In genomic region chr9:75315238-75315637, GRCm38 (mm10) we compare ENCODE assay signal across 10 mouse cellular contexts. TPM values are rescaled to one million over a fixed set of nuclear protein-coding genes. Genes with fewer than 3 reads are reported as not detected.
DNase-seq lines count a peak whose midpoint lies in the region; ATAC-seq and TF ChIP-seq lines count a peak whose summit lies in the region.
"Had no signal": no experiment of that assay in that cellular context is flagged by ENCODE, and none has a peak within 500 bp of the region (broad histone marks: within the 10 kb centered on the region; RNA-seq: fewer than 3 reads in every experiment).

No protein-coding gene starts in this region.

- H3K9ac ChIP-seq in forebrain, embryonic 11.5 days (ENCODE audit: low read length): no peak overlapping the region; the same call in 1 of the 2 replicates
- no peak overlapping the region for H3K9ac ChIP-seq in intestine, embryonic 15.5 days
- H3K9ac ChIP-seq in neural tube, embryonic 14.5 days (replicated peaks; ENCODE audit: low read depth, low read length): peak overlapping the region; percentile 61; the same call in 1 of the 2 replicates

- H3K4me3 ChIP-seq in layer of hippocampus, adult 2 months: peak overlapping the region; percentile 93
- H3K4me3 ChIP-seq in forebrain, embryonic 11.5 days (ENCODE audit: low read depth, low read length): peak overlapping the region; percentile 71; the same call in 1 of the 2 replicates
- peak overlapping the region; percentile 75; the same call in 1 of the 2 replicates for H3K4me3 ChIP-seq in intestine, embryonic 15.5 days (replicated peaks)
- peak overlapping the region; percentile 48 for H3K4me3 ChIP-seq in neural tube, embryonic 14.5 days (ENCODE audit: low read depth, low read length)

- no peaks in the 10 kb centered on the region for H3K36me3 ChIP-seq in forebrain, embryonic 11.5 days (ENCODE audit: control insufficient read depth, insufficient read depth, low read length)
- no peaks in the 10 kb centered on the region for H3K36me3 ChIP-seq in intestine, embryonic 15.5 days
- H3K36me3 ChIP-seq in neural tube, embryonic 14.5 days (ENCODE audit: control insufficient read depth, insufficient read depth, low read length): no peaks in the 10 kb centered on the region

- DNase-seq in layer of hippocampus, adult 2 months (ENCODE audit: low spot score in 2 of 2): no peak
- no peak for DNase-seq in layer of hippocampus, adult 18-20 months (ENCODE audit: low spot score in 2 of 2)
- no peak for DNase-seq in forebrain, embryonic 11.5 days (ENCODE audit: low spot score)
- no peak for DNase-seq in MN1 (ENCODE audit: low spot score)
- DNase-seq in lung, postnatal 10 days: no peak
- no peak for DNase-seq in kidney, adult 9 months
- DNase-seq: cerebellum, adult 18-20 months; gastrocnemius, postnatal 14 days had no signal

- H3K27me3 ChIP-seq in forebrain, embryonic 11.5 days (ENCODE audit: control insufficient read depth, insufficient read depth, low read length): no peaks in the 10 kb centered on the region
- H3K27me3 ChIP-seq in intestine, embryonic 15.5 days (replicated peaks): no peaks in the 10 kb centered on the region
- no peaks in the 10 kb centered on the region for H3K27me3 ChIP-seq in neural tube, embryonic 14.5 days (ENCODE audit: control insufficient read depth, insufficient read depth, low read length)

- peak overlapping the region; percentile 84 for H3K4me2 ChIP-seq in forebrain, embryonic 11.5 days (ENCODE audit: low read depth, low read length, severe bottlenecking)
- H3K4me2 ChIP-seq in intestine, embryonic 15.5 days (replicated peaks): peak overlapping the region; percentile 92
- peak overlapping the region; percentile 82 for H3K4me2 ChIP-seq in neural tube, embryonic 14.5 days (ENCODE audit: low read depth, low read length)

- TF ChIP-seq CTCF in layer of hippocampus, adult 2 months (conservative IDR thresholded peaks at IDR 0.05): no peak

- H3K9me3 ChIP-seq in forebrain, embryonic 11.5 days (ENCODE audit: control insufficient read depth, low read length): no peaks in the 10 kb centered on the region
- H3K9me3 ChIP-seq in intestine, embryonic 15.5 days: no peaks in the 10 kb centered on the region
- no peaks in the 10 kb centered on the region for H3K9me3 ChIP-seq in neural tube, embryonic 14.5 days (ENCODE audit: control insufficient read depth, low read length)

- 73% methylated on average over 3 of the region's 3 CpGs for WGBS in forebrain, embryonic 11.5 days
- WGBS in intestine, embryonic 15.5 days: 71% methylated on average over 3 of the region's 3 CpGs
- 66% methylated on average over 3 of the region's 3 CpGs for WGBS in neural tube, embryonic 14.5 days

- H3K27ac ChIP-seq in layer of hippocampus, adult 2 months: peak overlapping the region; percentile 94; the same call in 1 of the 2 replicates
- no peak overlapping the region for H3K27ac ChIP-seq in forebrain, embryonic 11.5 days (ENCODE audit: low read depth, low read length)
- no peak overlapping the region for H3K27ac ChIP-seq in intestine, embryonic 15.5 days
- H3K27ac ChIP-seq in neural tube, embryonic 14.5 days (ENCODE audit: low read depth, low read length): no peak overlapping the region

- H3K4me1 ChIP-seq in forebrain, embryonic 11.5 days (replicated peaks; ENCODE audit: control insufficient read depth, insufficient read depth, low read length): no peaks in the 10 kb centered on the region; the same call in 1 of the 2 replicates
- peaks cover 19% of the 10 kb centered on the region for H3K4me1 ChIP-seq in intestine, embryonic 15.5 days (replicated peaks)
- peaks cover 15% of the 10 kb centered on the region; the same call in 1 of the 2 replicates for H3K4me1 ChIP-seq in neural tube, embryonic 14.5 days (ENCODE audit: control insufficient read depth, insufficient read depth, low read length)

- no peak for ATAC-seq in forebrain, embryonic 11.5 days (replicated peaks; ENCODE audit: low FRiP score)
- no peak for ATAC-seq in intestine, embryonic 15.5 days
- ATAC-seq in neural tube, embryonic 14.5 days (ENCODE audit: low read depth): no peak

RNA-seq across cellular contexts. Expression of gene Gnb5, which starts 9.2 kb away (rescaled TPM):
- total RNA-seq in layer of hippocampus, adult 2 months (2021): 100 to 1,000 TPM; 125 to 127 TPM
- total RNA-seq in layer of hippocampus, adult 18-20 months (2021): 100 to 1,000 TPM; 130 to 135 TPM
- polyA plus RNA-seq in forebrain, embryonic 11.5 days (2014; fragmentation: Nextera tagmentation; extraction: Ambion mirVana): 31.1 and 34.1 TPM in 2 replicates
- 18.5 and 20.3 TPM in 2 replicates for polyA plus RNA-seq in intestine, embryonic 15.5 days (2015; fragmentation: Nextera tagmentation; extraction: Ambion mirVana)
- polyA plus RNA-seq in neural tube, embryonic 14.5 days (2014; fragmentation: Nextera tagmentation; extraction: Ambion mirVana): 103 and 113 TPM in 2 replicates

RNA-seq across cellular contexts. Expression of gene Bcl2l10, which starts 32.3 kb away (rescaled TPM):
- not detected for total RNA-seq in layer of hippocampus, adult 2 months (2021)
- total RNA-seq in layer of hippocampus, adult 18-20 months (2021): not detected
- polyA plus RNA-seq in forebrain, embryonic 11.5 days (2014; fragmentation: Nextera tagmentation; extraction: Ambion mirVana): not detected in 2 replicates
- not detected in 2 replicates for polyA plus RNA-seq in intestine, embryonic 15.5 days (2015; fragmentation: Nextera tagmentation; extraction: Ambion mirVana)
- not detected in 2 replicates for polyA plus RNA-seq in neural tube, embryonic 14.5 days (2014; fragmentation: Nextera tagmentation; extraction: Ambion mirVana)
- total RNA-seq: gastrocnemius, postnatal 14 days had no signal
